9 mouse cellular contexts compared by ENCODE assay signal in genomic region chr12:86162890-86163816, GRCm38 (mm10).
DNase-seq lines count a peak whose midpoint lies in the region; ATAC-seq and TF ChIP-seq lines count a peak whose summit lies in the region.
"Had no signal": no experiment of that assay in that cellular context is flagged by ENCODE, and none has a peak within 500 bp of the region (broad histone marks: within the 10 kb centered on the region; RNA-seq: fewer than 3 reads in every experiment).

No protein-coding gene starts in this region.

- no peak overlapping the region for H3K9ac ChIP-seq in forebrain, embryonic 13.5 days
- peak overlapping the region; percentile 11; the same call in 1 of the 2 replicates for H3K9ac ChIP-seq in midbrain, embryonic 12.5 days (replicated peaks)

- H3K27ac ChIP-seq in layer of hippocampus, adult 2 months = peak overlapping the region; percentile 51
- peak overlapping the region; percentile 36 for H3K27ac ChIP-seq in forebrain, embryonic 13.5 days
- H3K27ac ChIP-seq in midbrain, embryonic 12.5 days (replicated peaks) = peak overlapping the region; percentile 85

- peaks cover 44% of the 10 kb centered on the region for H3K4me1 ChIP-seq in forebrain, embryonic 13.5 days
- peaks cover 52% of the 10 kb centered on the region for H3K4me1 ChIP-seq in midbrain, embryonic 12.5 days

- peak; percentile 26; the same call in 1 of the 2 replicates for ATAC-seq in common myeloid progenitor, adult 5-6 weeks (replicated peaks; ENCODE audit: low read depth, poor library complexity, severe bottlenecking)
- ATAC-seq in forebrain, embryonic 13.5 days = peak; percentile 62
- peak; percentile 60 for ATAC-seq in midbrain, embryonic 12.5 days (ENCODE audit: low FRiP score, low read depth)

- peaks cover 7% of the 10 kb centered on the region; the same call in 1 of the 2 replicates for H3K9me3 ChIP-seq in forebrain, embryonic 13.5 days (replicated peaks)
- 0 out of 2 replicates have a peak, but pooled peaks cover 5% of the 10 kb centered on the region for H3K9me3 ChIP-seq in midbrain, embryonic 12.5 days

- peak in 1 of 2 experiments; percentile 10 for DNase-seq in layer of hippocampus, adult 2 months (ENCODE audit: low spot score in 2 of 2)
- DNase-seq in layer of hippocampus, adult 11-12 months (ENCODE audit: low spot score) = no peak
- no peak for DNase-seq in B cell, adult 2 months
- no peak for DNase-seq in lung, postnatal 14 days
- DNase-seq in cerebellum, adult 18-20 months = no peak
- DNase-seq: cerebellum, postnatal 25 days had no signal

- peak overlapping the region; percentile 17; the same call in 1 of the 2 replicates for H3K4me2 ChIP-seq in forebrain, embryonic 13.5 days
- H3K4me2 ChIP-seq in midbrain, embryonic 12.5 days (replicated peaks) = 0 out of 2 replicates have a peak overlapping the region, but pooled peaks have one; percentile 21

- peaks cover 20% of the 10 kb centered on the region for H3K27me3 ChIP-seq in forebrain, embryonic 13.5 days
- H3K27me3 ChIP-seq in midbrain, embryonic 12.5 days = peaks cover 22% of the 10 kb centered on the region; the same call in 1 of the 2 replicates

- no peak for TF ChIP-seq CTCF in layer of hippocampus, adult 2 months (conservative IDR thresholded peaks at IDR 0.05)

- peaks cover 18% of the 10 kb centered on the region for H3K36me3 ChIP-seq in forebrain, embryonic 13.5 days (ENCODE audit: poor library complexity, severe bottlenecking)
- H3K36me3 ChIP-seq in midbrain, embryonic 12.5 days = peaks cover 9% of the 10 kb centered on the region; the same call in 1 of the 2 replicates

- H3K4me3 ChIP-seq in layer of hippocampus, adult 2 months = no peak overlapping the region
- no peak overlapping the region for H3K4me3 ChIP-seq in forebrain, embryonic 13.5 days
- no peak overlapping the region for H3K4me3 ChIP-seq in midbrain, embryonic 12.5 days

- WGBS in forebrain, embryonic 13.5 days = 3% methylated on average over 12 of the region's 12 CpGs
- 4% methylated on average over 12 of the region's 12 CpGs for WGBS in midbrain, embryonic 12.5 days
